Mouse (Mus musculus) lung, postnatal 10 days (tissue): ENCODE measurements around the gene Bsg.
"Not testable (repeated sequence)": the region's sequence is repeated elsewhere in the genome, so short reads cannot be mapped to it uniquely, and the experiment has no call there.

Experiments
- DNase-seq: peaks from one replicate; pipeline ENCODE4 v3.0.0; 2021

The Bsg gene

DNA sequence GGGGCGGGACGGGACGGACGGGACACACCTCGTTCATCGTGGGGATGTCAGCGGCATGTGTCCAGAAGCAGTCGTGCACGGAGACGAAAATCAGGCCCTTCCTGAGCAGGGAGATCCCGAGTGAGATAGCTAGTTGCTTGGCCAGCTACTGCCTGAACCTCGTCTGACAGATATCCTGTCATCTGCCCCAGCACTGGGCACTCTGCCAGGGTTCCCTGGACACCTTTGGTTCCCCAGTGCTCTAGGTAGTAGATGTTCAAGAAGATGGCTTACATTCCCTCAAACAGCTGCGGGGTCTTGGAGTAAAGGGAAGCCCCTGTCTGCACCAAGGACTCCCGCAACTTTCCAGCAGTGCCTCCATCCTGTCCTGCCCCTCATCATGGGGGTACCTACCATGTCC lies 32.4 kb downstream of the Bsg start:
- no peak for DNase-seq

DNA sequence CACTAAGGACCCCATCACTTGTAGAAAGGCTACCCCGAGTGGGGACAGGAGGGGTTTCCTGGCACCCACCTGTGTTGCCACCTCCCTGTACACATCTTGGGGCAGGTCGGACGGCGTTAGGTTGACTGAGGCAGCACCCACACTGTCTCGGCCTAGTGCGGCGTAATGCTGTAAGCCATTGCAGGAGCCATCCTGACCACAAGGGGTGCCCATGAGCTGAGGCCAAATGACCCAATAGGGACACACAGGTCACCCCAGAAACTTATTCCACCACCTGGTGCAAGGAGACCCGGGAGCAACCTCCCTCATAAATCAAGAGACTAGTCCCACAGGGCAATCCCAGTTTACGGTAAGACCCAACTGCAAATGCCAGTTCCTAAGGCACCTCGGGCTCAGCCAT lies 34.0 kb downstream of the Bsg start:
- no peak for DNase-seq

DNA sequence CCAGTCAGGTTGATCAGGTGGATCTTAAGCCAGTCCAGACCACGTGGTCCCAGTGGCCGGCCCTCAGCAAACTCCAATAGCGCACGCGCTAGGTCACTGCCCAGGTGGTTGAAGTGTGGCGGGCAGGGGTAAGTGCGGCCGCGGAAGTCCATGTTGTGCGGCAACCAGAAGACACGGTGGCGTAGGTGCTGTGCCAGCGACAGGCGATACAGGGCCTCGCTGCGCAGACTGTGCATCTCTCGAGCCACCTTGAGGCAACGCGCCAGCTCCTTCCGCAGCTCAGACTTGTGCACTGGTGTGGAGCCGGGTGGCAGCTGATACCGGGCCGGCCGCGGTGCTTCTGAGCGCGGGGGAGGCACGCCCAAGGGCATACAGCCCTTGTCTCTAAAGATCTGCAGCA lies 34.9 kb downstream of the Bsg start:
- DNase-seq: no peak

DNA sequence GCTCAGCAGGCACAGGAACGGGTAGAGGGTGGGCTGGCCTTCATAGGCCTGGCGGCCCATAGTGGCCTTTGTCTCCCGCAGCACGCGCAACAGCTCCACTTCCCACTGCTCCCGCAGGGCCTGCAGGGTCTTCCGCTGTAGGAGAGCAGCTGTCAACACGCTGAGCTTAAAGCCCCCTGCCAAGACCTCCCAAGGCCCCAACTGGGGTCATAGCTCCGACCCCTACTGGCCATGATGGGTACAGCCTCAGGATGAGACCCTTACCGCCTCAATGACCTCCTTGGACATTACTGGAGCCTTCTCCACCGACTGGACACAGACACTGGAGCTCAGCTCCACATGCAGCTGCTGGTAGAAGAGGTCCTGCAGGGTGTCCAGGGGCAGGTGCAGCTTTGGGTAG lies 36.6 kb downstream of the Bsg start:
- no peak for DNase-seq

- no peak for DNase-seq
Measured at GRCm38 (mm10) chr10:79743161-79743560, 38.9 kb downstream of the Bsg start.

DNA sequence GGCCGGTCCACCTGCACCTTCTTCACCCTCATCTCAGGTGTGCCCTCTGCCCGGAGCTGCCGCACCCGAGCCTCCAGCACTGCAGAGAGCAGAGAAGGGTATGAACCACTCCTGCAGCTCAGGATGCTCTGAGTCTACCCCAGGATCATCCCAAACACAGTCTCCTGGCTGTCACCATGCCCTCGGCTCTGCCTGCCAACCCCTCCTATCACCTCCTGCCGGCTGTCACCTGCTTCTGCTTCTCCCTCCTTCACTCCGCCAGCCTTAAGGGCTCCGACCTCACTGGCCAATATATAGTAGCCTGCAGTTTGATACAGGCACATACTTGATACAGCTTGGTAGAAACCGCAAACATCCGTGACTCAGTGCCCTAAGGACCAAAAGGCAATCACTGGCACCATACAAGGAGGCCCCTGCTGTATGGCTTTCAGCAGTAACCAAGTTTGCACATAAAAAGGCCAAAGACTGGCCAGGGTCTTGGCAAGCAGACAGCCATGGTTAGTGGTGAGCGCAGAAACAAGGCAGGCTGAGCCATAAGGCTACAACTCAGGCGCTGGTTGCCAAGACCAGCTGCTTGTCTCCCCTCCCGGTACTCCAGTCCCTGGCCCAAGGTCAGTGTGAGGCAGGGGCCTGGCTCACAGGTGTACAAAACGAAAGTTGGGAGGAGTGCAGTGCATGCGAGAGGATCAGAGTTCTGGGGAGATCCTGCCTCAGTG lies 39.5 kb downstream of the Bsg start:
- no peak for DNase-seq

- no peak for DNase-seq
Measured at GRCm38 (mm10) chr10:79745411-79745810, 41.1 kb downstream of the Bsg start.

DNA sequence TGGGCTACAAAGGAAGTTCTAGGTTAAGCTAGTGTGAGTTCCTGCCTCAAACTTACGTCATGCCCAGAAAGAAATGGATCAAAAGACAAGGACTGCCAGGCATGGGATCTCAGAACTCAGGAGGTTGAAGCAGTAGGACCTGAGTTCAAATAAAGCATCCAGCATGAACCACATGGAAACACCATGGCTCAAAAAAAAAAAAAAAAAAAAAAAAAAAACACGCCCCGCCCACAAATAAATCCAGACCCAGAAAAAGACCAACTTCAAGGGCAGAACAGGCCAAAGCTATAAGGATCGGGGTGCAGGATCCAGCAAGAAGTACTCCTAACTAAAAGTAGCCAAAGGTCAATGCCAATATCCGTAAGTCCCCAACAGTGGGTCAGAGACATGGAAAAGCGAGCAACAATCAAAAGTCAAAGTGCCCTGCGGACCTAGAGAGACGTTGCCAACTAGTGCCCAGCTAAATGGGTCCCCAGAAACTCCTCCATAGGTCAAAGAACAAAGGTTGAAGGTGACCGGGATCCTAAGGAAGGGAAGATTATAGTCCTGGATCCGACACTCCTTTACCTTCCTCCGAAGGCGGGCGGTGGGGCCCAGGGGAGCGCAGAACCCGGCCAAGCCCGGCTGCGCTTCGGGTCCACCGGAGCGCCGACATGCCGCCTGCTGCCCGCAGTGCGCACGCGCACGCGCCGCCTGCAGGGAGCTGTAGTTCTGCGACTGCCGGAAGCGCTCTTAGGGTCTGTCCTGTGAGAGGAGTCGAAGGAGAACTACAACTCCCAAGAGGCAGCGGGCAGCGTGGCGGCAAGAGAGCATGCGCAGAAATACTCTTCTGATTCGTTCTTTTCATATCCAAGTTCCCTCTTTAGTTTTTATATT lies 41.8 kb downstream of the Bsg start, which contains the start of gene Polrmt:
Gene Polrmt (minus strand): TSS at position 684 of the 876 bp plus-strand sequence.
- DNase-seq: peak; percentile 98

DNA sequence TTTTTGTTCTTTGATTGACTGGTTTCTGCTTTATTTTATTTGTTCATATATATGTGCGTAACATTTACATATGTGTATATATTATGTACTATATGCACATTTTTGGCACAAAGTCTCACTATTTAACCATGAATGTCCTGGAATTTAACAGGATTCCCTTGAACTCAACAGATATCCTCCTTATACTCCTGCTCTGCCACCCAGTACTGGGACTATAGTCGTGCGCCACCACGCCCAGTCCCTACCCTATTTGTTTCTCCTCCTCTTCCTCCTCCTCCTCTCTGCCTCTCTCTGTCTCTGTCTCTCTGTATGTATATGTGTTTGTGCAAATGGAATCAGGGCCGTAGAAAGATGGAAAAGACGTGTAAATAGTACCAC lies 42.5 kb downstream of the Bsg start:
- no peak for DNase-seq

- no peak for DNase-seq
Measured at GRCm38 (mm10) chr10:79748496-79748895, 44.2 kb downstream of the Bsg start.

DNA sequence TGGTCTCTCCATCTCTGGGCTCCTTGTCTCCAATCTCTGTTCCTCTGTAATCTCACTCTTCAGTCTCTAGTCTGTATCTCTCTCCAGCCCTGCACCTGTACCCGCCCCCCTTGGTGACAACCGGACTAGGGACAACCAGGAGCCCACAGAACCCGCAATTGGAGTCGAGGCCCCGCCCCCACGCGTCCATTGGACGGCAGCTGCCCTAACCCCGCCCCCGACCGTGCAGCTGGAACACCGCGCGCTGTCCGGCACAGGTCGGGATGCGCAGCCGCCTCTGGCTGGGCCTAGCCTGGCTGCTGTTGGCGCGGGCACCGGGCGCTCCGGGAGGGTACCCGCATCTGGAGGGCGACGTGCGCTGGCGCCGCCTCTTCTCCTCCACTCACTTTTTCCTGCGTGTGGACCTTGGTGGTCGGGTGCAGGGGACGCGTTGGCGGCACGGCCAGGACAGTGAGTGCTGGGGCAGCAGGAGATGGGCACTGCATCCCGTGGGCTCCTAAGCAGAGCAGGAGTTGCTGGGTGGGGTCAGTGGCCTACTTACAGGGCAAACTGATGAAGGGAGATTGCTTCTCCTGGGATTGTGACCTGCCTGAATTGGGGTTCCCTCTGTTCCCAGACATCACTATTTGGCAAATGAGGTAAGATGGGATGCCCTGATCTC lies 50.7 kb downstream of the Bsg start, which contains the start of gene Fgf22:
Gene Fgf22 (plus strand): TSS at position 221 of the 661 bp plus-strand sequence.
- peak; percentile 78 for DNase-seq

DNA sequence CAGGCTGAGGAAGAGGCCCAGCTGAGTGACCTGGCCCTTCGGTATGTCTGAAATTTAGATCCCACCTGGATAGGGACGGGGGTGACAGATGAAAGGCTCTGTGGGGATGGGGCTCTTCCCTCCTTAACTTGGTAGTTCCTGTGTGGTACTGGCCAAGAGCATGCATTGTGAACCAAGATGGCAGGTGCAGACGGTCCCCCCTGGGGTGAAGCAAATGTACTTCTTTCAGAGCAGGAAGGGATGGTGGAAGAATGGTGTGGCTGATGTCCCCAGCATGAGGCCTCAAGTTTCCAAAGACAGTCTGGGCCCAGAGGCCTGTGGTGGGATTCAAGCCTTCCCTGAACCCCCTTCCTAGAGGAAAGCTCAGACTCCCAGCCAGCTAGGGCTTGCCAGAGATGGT lies 51.6 kb downstream of the Bsg start:
- no peak for DNase-seq

DNA sequence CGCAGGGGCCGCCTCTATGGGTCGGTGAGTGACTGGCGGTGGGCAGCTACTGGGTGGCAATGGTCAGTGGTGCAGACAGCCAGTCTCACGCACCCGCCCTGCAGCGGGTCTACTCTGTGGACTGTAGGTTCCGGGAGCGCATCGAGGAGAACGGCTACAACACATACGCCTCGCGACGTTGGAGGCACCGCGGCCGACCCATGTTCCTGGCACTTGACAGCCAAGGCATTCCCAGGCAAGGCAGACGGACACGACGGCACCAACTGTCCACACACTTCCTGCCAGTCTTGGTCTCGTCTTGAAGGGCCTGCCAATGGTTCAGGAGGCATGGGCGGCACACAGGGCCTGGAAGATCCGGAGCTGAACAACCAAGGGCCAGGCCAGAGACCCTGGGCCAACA lies 52.4 kb downstream of the Bsg start:
- no peak for DNase-seq

DNA sequence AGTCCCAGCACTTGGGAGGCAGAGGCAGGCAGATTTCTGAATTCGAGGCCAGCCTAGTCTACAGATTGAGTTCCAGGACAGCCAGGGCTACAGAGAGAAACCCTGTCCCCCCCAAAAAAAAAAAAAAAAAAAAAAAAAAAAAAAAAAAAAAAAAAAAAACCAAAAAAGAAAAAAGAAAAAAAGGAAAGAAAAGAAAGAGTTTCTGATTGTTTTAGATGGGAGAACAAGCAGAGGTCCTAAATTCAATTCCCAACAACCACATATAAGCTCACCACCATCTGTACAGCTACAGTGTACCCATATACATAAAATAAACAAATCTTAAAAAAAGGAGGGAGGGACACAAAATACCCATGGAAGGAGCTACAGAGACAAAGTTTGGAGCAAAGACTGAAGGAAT lies 55.4 kb downstream of the Bsg start:
- DNase-seq: not testable (repeated sequence)

DNA sequence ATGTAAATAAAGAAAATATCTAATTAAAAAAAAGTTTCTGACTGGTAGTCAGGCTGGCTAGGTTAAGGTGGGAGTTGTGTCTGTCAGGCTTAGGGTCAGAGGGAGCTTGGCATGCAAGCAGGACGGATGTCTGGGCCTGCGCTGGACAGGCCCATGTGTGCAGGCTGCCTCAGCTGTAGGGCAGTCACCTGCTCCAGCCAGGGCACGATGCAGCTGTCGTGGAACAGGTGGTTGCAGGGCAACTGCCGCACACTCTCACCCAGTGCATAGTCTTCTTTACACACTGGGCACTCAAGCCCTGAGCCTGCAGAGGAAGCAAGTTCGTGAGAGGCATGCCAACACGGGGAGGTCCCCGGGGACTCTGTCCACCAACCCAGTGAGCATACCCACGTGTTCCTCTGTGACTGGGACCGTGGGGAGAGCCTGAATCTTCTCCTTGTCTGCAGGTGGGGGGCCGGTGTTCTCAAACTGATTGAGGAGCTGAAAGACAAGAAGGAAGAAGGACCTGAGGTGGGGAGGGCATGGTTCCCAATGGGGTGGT lies 56.4 kb downstream of the Bsg start:
- DNase-seq: no peak
